Mouse (Mus musculus) midbrain, postnatal 0 days (tissue): Measurements from ENCODE around the gene Cox7c. TPM values are rescaled to one million over a fixed set of nuclear protein-coding genes. Genes with fewer than 3 reads are reported as not detected.
"Not testable (repeated sequence)": the region's sequence is repeated elsewhere in the genome, so short reads cannot be mapped to it uniquely, and the experiment has no call there.

Source experiments
- ATAC-seq: fragments of 200-750 bp; cut with Nextera tagmentation; 2 replicates; pipeline ENCODE4 v1.8.0; 2017; ENCODE audit warnings: moderate number of reproducible peaks, mild to moderate bottlenecking, moderate TSS enrichment, moderate library complexity; ENCODE audit not compliant: low FRiP score
- DNase-seq: peaks from one replicate; pipeline ENCODE4 v3.0.0-alpha.2; 2015; ENCODE audit warnings: low spot score
- H3K27ac ChIP-seq: fragments of 300-500 bp; sonication (generic); 2 replicates; pipeline ENCODE4 v1.5.1; 2014; ENCODE audit warnings: low read depth, mild to moderate bottlenecking, low read length, mixed read lengths
- H3K27me3 ChIP-seq: fragments of 300-500 bp; sonication (generic); 2 replicates; pipeline ENCODE4 v1.6.1; 2014; ENCODE audit warnings: low read length, control low read depth, mixed read lengths; ENCODE audit not compliant: insufficient read depth
- H3K36me3 ChIP-seq: fragments of 300-500 bp; sonication (generic); 2 replicates; pipeline ENCODE4 v1.6.1; 2014; ENCODE audit warnings: low read length, control low read depth, mixed read lengths; ENCODE audit not compliant: insufficient read depth
- H3K4me1 ChIP-seq: fragments of 300-500 bp; sonication (generic); 2 replicates; pipeline ENCODE4 v1.6.1; 2014; ENCODE audit warnings: mild to moderate bottlenecking, control low read depth, antibody characterized with exemption, low read length, mixed read lengths; ENCODE audit not compliant: insufficient read depth
- H3K4me2 ChIP-seq: fragments of 300-500 bp; sonication (generic); 2 replicates; pipeline ENCODE4 v1.6.1; 2014; ENCODE audit warnings: low read depth, mild to moderate bottlenecking, low read length, mixed read lengths; ENCODE audit not compliant: poor library complexity, severe bottlenecking
- H3K4me3 ChIP-seq: fragments of 300-500 bp; sonication (generic); 2 replicates; pipeline ENCODE4 v1.5.1; 2014; ENCODE audit warnings: low read depth, mild to moderate bottlenecking, low read length, moderate library complexity
- H3K9ac ChIP-seq: fragments of 300-500 bp; sonication (generic); replicated peaks from 2 replicates; pipeline ENCODE4 v1.6.1; 2014; ENCODE audit warnings: mild to moderate bottlenecking, low read length, moderate library complexity, mixed read lengths; ENCODE audit not compliant: poor library complexity, severe bottlenecking
- H3K9me3 ChIP-seq: fragments of 300-500 bp; sonication (generic); 2 replicates; pipeline ENCODE4 v1.6.1; 2016; ENCODE audit warnings: low read length, control low read depth
- CTCF ChIP-seq: IDR thresholded peaks from 2 replicates; pipeline ENCODE4 v1.5.1; 2016; ENCODE audit warnings: antibody characterized with exemption, mild to moderate bottlenecking
- WGBS: fragments of 180-500 bp; shearing (Covaris S2); extraction: QIAGEN DNeasy Blood & Tissue Kit; methylation state at CpG from one replicate; pipeline ENCODE4 v1.1.7; 2014; 5-methylcytosine and 5-hydroxymethylcytosine counted together
- polyA plus RNA-seq: library from polyadenylated mRNA; unstranded; fragments of >200 nt; fragmentation: Nextera tagmentation; extraction: Ambion mirVana; gene quantifications from 2 replicates; pipeline ENCODE4 v1.2.1, GENCODE M21; 2015
- total RNA-seq: library from RNA; depleted of rRNA; stranded (reverse); fragments of >200 nt; gene quantifications from 2 replicates; pipeline ENCODE4 v1.2.3, GENCODE M21; 2014; rRNA removed

The Cox7c gene
- total RNA-seq (633 and 798 TPM in 2 replicates), polyA plus RNA-seq (750 and 816 TPM in 2 replicates)

DNA sequence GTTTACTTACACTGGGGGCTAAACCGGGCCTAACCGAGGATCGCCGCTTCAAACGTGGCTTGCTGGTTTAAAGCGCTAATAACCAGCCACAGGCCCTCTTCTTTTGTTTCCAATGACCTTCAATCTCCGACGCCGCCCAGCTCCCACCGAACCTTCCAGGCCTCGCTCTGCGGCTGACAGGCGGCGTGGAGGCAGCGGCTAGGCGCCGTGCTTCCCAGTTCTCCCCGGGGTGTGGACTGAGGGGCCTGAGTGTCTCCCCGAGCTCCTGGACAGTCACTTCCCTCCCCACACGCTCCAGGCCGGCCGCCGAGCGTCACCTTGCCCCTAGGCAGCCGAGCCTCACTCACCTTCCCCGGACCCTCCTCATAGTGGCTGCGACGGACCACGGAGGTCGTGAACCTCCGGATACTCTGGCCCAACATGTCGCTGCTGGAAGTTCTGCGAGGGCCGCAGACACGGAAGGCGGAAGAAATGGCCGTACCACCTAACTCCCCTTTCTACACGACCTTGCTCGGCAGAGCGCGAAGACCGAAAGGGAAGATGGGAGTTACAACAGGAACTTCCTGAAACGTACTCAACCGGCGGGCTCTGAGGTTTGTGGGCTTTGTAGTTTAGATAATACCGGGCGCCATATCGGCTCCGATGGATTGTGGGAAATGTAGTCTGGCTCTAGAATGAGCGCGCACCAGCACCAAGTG lies at the start of gene Cox7c:
Gene Cox7c, minus strand, starts transcription at position 651 of the 698 bp plus-strand sequence.
- no peak for TF ChIP-seq CTCF
- H3K27me3 ChIP-seq: no peaks in the 10 kb centered on the region
- DNase-seq (peak; percentile 97), ATAC-seq (peak; percentile 96)
- H3K4me1 ChIP-seq: no peaks in the 10 kb centered on the region
- peak within 1 kb of the TSS; percentile 99 for H3K9ac ChIP-seq
- peaks cover 5% of the 10 kb centered on the region; the same call in 1 of the 2 replicates for H3K36me3 ChIP-seq
- H3K4me2 ChIP-seq: peak within 1 kb of the TSS; percentile 52
- peak within 1 kb of the TSS; percentile 87 for H3K4me3 ChIP-seq
- H3K27ac ChIP-seq: peak within 1 kb of the TSS; percentile 95
- under 1% methylated on average over 51 of the region's 51 CpGs for WGBS
- no peaks in the 10 kb centered on the region for H3K9me3 ChIP-seq

DNA sequence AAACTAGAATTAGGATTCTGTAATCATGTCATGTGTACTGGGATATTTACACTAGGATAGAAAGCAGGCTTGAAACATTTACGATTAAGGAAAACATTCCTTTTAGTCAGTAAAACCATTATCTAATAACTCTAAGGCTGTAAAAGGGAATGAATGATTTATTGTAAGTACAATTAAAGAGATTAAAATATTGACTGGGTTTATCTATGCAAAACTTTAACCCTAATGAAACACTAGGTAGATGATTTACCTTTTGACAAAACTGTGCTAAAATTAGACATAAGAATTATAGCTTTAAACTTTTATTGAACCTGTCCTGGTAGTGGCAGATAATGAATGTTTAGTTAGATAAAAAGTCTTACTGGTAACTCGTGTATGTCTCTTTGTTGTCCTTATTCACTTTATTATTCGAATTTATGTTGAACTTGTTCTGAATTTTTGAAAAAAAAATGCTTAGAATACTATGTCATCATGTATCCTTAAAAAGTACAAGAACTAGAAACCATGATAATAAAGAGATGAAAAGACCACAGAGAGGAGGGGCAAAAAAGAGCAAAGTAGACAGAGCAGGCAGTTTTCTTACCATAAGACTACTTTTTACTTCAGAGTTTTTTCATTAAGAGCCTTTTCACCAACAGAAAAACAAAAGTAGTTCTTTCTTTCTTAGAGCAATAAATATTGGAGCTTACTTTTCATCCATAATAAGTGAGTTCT lies 21.5 kb upstream of the Cox7c start:
- no peak for ATAC-seq

DNA sequence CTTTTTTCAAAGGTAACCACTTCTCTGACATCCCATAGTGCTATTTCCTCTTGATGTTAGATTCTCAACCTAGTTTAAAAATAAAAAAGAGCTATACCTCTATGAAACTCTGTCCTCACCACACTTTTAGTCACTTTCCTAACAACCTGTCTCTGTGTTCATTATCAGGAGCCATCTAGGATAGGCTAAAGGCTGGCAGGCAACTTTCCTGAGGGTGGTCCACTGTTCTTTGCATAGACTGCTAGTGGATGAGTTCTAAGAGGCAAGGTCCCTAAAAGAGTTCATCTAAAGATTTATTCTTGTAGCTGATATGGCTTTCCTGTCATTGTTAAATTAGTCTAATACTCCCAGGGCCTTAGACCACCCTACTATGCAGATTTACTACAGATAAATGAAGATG lies 20.8 kb upstream of the Cox7c start:
- Histone ChIP-seq H3K4me2 (no peak overlapping the region), H3K27ac (no peak overlapping the region), H3K4me1 (no peaks in the 10 kb centered on the region), H3K9ac (no peak overlapping the region), H3K27me3 (no peaks in the 10 kb centered on the region), H3K9me3 (no peaks in the 10 kb centered on the region), H3K4me3 (no peak overlapping the region), H3K36me3 (no peaks in the 10 kb centered on the region)
- ATAC-seq: no peak
- no peak for DNase-seq
- no peak for TF ChIP-seq CTCF

More for the DNA sequence above, 21.5 kb upstream of the Cox7c start:
- Histone ChIP-seq H3K4me1 (no peaks in the 10 kb centered on the region), H3K9ac (no peak overlapping the region), H3K36me3 (no peaks in the 10 kb centered on the region), H3K9me3 (no peaks in the 10 kb centered on the region), H3K4me3 (no peak overlapping the region), H3K27me3 (no peaks in the 10 kb centered on the region), H3K4me2 (no peak overlapping the region), H3K27ac (no peak overlapping the region)
- DNase-seq: no peak
- TF ChIP-seq CTCF: no peak
- WGBS: 77% methylated on average over 3 of the region's 3 CpGs

DNA sequence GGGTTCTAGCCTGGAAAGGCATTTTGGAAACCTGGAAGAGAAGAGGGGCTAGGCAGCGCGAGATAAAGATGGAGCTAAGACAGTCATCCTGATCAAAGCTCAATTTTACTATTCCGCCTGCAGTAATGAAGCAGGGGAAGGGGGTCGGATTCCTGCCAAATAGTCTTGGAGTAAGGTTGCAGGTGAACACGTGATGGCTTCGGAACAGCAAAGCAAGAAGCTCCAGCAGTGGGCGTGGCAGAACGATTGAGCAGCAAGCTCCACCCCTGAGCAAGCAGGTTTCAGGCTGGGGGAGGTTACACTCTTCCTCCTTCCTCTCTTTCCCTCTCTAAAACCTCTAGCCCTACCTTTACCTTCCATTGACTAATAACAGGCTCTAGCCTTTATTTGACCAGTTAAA lies 7.4 kb upstream of the Cox7c start:
- not testable (repeated sequence) for H3K9ac ChIP-seq, DNase-seq, H3K36me3 ChIP-seq, H3K9me3 ChIP-seq, ATAC-seq, H3K27me3 ChIP-seq, H3K4me2 ChIP-seq, H3K27ac ChIP-seq, H3K4me1 ChIP-seq, H3K4me3 ChIP-seq
- WGBS: 46% methylated on average over 8 of the region's 8 CpGs

DNA sequence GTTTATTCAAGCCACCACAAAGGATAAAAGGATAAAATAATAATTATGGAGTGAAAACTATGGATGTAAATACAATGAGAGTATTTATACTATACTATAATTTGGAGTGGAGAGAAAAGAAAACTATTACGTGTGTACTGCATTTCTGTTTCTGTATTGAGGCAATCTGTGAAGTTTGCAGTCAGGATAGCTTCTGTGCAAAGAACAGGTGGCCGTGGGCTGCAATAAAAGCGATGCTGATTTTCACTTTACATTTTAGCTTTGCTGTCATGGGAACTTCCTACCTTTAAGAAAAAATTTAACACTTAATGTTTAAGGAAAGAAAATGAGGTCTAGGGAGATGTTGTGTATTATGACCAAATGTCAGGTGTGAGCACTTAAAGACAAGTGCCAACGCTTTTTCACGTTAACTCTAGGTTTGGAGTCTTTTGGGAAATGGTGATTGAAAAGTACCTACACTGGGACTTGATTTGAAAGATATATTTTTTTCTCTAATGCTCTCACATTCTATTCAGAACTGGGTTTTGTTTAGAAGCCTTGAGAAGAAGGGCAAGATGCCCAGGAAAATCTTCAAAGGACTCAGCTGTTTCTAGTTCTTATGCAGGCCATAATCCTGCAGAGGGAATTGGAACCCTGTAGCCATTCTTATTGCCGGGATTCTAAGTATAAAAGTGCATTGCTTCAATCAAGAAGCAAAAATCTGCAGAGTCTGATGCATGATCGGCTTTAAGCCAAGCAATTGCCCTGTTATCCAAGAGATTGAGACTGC lies 41.6 kb downstream of the Cox7c start:
- H3K4me2 ChIP-seq: no peak overlapping the region
- ATAC-seq (no peak), DNase-seq (no peak)
- no peak overlapping the region for H3K4me3 ChIP-seq
- no peak for TF ChIP-seq CTCF
- no peak overlapping the region for H3K9ac ChIP-seq
- 64% methylated on average over 7 of the region's 7 CpGs for WGBS
- no peaks in the 10 kb centered on the region for H3K9me3 ChIP-seq
- no peaks in the 10 kb centered on the region for H3K4me1 ChIP-seq
- H3K27ac ChIP-seq: no peak overlapping the region
- H3K27me3 ChIP-seq: no peaks in the 10 kb centered on the region
- no peaks in the 10 kb centered on the region for H3K36me3 ChIP-seq
